Mouse (Mus musculus) kidney, embryonic 15.5 days (tissue): Measurements from ENCODE around the gene Hes1. TPM values are rescaled to one million over a fixed set of nuclear protein-coding genes. Genes with fewer than 3 reads are reported as not detected.

Experiments
- ATAC-seq: fragments of 200-750 bp; cut with Nextera tagmentation; replicated peaks from 2 replicates; pipeline ENCODE4 v1.8.0; 2017; ENCODE audit warnings: moderate TSS enrichment; ENCODE audit not compliant: low FRiP score
- H3K27ac ChIP-seq: fragments of 300-500 bp; sonication (generic); 2 replicates; pipeline ENCODE4 v1.5.1; 2015; ENCODE audit warnings: mild to moderate bottlenecking, inconsistent platforms
- H3K27me3 ChIP-seq: fragments of 300-500 bp; sonication (generic); 2 replicates; pipeline ENCODE4 v1.6.1; 2015; ENCODE audit warnings: inconsistent platforms
- H3K36me3 ChIP-seq: fragments of 300-500 bp; sonication (generic); 2 replicates; pipeline ENCODE4 v1.6.1; 2015; ENCODE audit warnings: inconsistent platforms
- H3K4me1 ChIP-seq: fragments of 300-500 bp; sonication (generic); 2 replicates; pipeline ENCODE4 v1.6.1; 2015; ENCODE audit warnings: inconsistent platforms
- H3K4me2 ChIP-seq: fragments of 300-500 bp; sonication (generic); 2 replicates; pipeline ENCODE4 v1.6.1; 2015; ENCODE audit warnings: moderate library complexity, mild to moderate bottlenecking, inconsistent platforms
- H3K4me3 ChIP-seq: fragments of 300-500 bp; sonication (generic); replicated peaks from 2 replicates; pipeline ENCODE4 v1.5.1; 2015; ENCODE audit warnings: mild to moderate bottlenecking, inconsistent platforms
- H3K9ac ChIP-seq: fragments of 300-500 bp; sonication (generic); 2 replicates; pipeline ENCODE4 v1.6.1; 2015; ENCODE audit warnings: mild to moderate bottlenecking, inconsistent platforms
- H3K9me3 ChIP-seq: fragments of 300-500 bp; sonication (generic); replicated peaks from 2 replicates; pipeline ENCODE4 v1.6.1; 2016; ENCODE audit warnings: inconsistent platforms
- WGBS: fragments of 180-500 bp; shearing (Covaris S2); methylation state at CpG from one replicate; pipeline ENCODE4 v1.1.7; 2015; ENCODE audit warnings: mixed read lengths; 5-methylcytosine and 5-hydroxymethylcytosine counted together
- polyA plus RNA-seq: library from polyadenylated mRNA; unstranded; fragments of >200 nt; fragmentation: Nextera tagmentation; extraction: Ambion mirVana; gene quantifications from 2 replicates; pipeline ENCODE4 v1.2.1, GENCODE M21; 2015

Gene Hes1
- polyA plus RNA-seq, 1 experiment from 2014 or later = 57.4 TPM

- WGBS = 58% methylated on average over 16 of the region's 16 CpGs
- Histone ChIP-seq H3K4me3 (no peak overlapping the region), H3K4me2 (no peak overlapping the region), H3K9ac (no peak overlapping the region), H3K9me3 (no peaks in the 10 kb centered on the region), H3K27me3 (0 out of 2 replicates have a peak, but pooled peaks cover 2% of the 10 kb centered on the region), H3K27ac (peak overlapping the region; percentile 33), H3K4me1 (peaks cover 37% of the 10 kb centered on the region), H3K36me3 (no peaks in the 10 kb centered on the region)
- peak; percentile 34; the same call in 1 of the 2 replicates for ATAC-seq
Measured at GRCm38 (mm10) chr16:30052839-30053511, 11.2 kb upstream of the Hes1 start.

- Histone ChIP-seq H3K4me3 (no peak overlapping the region), H3K27ac (no peak overlapping the region), H3K27me3 (no peaks in the 10 kb centered on the region), H3K4me1 (peaks cover 53% of the 10 kb centered on the region), H3K36me3 (no peaks in the 10 kb centered on the region), H3K9ac (no peak overlapping the region), H3K9me3 (no peaks in the 10 kb centered on the region), H3K4me2 (no peak overlapping the region)
- 68% methylated on average over 4 of the region's 4 CpGs for WGBS
- ATAC-seq = no peak
Measured at GRCm38 (mm10) chr16:30054541-30054940, 9.6 kb upstream of the Hes1 start.

GRCm38 (mm10) chr16:30055361-30055889 lies 8.8 kb upstream of the Hes1 start:
- H3K27ac ChIP-seq = peak overlapping the region; percentile 14; the same call in 1 of the 2 replicates
- no peak for ATAC-seq

GRCm38 (mm10) chr16:30055927-30056326 lies 8.3 kb upstream of the Hes1 start:
- WGBS = 62% methylated on average over 7 of the region's 7 CpGs
- no peak overlapping the region for H3K4me2 ChIP-seq
- H3K9ac ChIP-seq = no peak overlapping the region
- H3K27me3 ChIP-seq = no peaks in the 10 kb centered on the region
- H3K36me3 ChIP-seq = no peaks in the 10 kb centered on the region
- no peak for ATAC-seq
- H3K4me3 ChIP-seq = no peak overlapping the region
- H3K27ac ChIP-seq = peak overlapping the region; percentile 14; the same call in 1 of the 2 replicates
- H3K9me3 ChIP-seq = no peaks in the 10 kb centered on the region
- H3K4me1 ChIP-seq = peaks cover 64% of the 10 kb centered on the region

More at GRCm38 (mm10) chr16:30055361-30055889, 8.8 kb upstream of the Hes1 start:
- Histone ChIP-seq H3K9me3 (no peaks in the 10 kb centered on the region), H3K4me1 (peaks cover 62% of the 10 kb centered on the region), H3K4me3 (no peak overlapping the region), H3K36me3 (no peaks in the 10 kb centered on the region), H3K9ac (no peak overlapping the region), H3K27me3 (no peaks in the 10 kb centered on the region), H3K4me2 (no peak overlapping the region)
- 27% methylated on average over 10 of the region's 10 CpGs for WGBS

GRCm38 (mm10) chr16:30056906-30057305 lies 7.3 kb upstream of the Hes1 start:
- Histone ChIP-seq H3K27me3 (no peaks in the 10 kb centered on the region), H3K9me3 (no peaks in the 10 kb centered on the region), H3K9ac (no peak overlapping the region), H3K27ac (no peak overlapping the region), H3K36me3 (no peaks in the 10 kb centered on the region), H3K4me2 (no peak overlapping the region), H3K4me1 (peaks cover 72% of the 10 kb centered on the region), H3K4me3 (no peak overlapping the region)
- no peak for ATAC-seq
- 86% methylated on average over 2 of the region's 2 CpGs for WGBS

GRCm38 (mm10) chr16:30058974-30059717 lies 5.0 kb upstream of the Hes1 start:
- ATAC-seq = no peak; the same call in 1 of the 2 replicates
- H3K4me1 ChIP-seq = peaks cover 69% of the 10 kb centered on the region
- WGBS = 20% methylated on average over 9 of the region's 9 CpGs

GRCm38 (mm10) chr16:30060412-30060811 lies 3.8 kb upstream of the Hes1 start:
- no peak overlapping the region for H3K4me3 ChIP-seq

More at GRCm38 (mm10) chr16:30058974-30059717, 5.0 kb upstream of the Hes1 start:
- Histone ChIP-seq H3K27ac (peak overlapping the region; percentile 75), H3K4me3 (no peak overlapping the region), H3K4me2 (0 out of 2 replicates have a peak overlapping the region, but pooled peaks have one; percentile 24), H3K27me3 (no peaks in the 10 kb centered on the region), H3K36me3 (no peaks in the 10 kb centered on the region), H3K9ac (no peak overlapping the region), H3K9me3 (no peaks in the 10 kb centered on the region)

GRCm38 (mm10) chr16:30062242-30063030 lies 1.7 kb upstream of the Hes1 start:
- Histone ChIP-seq H3K9me3 (no peaks in the 10 kb centered on the region), H3K27me3 (no peaks in the 10 kb centered on the region), H3K4me1 (peaks cover 63% of the 10 kb centered on the region), H3K9ac (peak overlapping the region; percentile 71), H3K36me3 (no peaks in the 10 kb centered on the region), H3K27ac (peak overlapping the region; percentile 98), H3K4me3 (peak overlapping the region; percentile 57), H3K4me2 (peak overlapping the region; percentile 91)
- WGBS = 23% methylated on average over 12 of the region's 12 CpGs
- no peak for ATAC-seq

More at GRCm38 (mm10) chr16:30060412-30060811, 3.8 kb upstream of the Hes1 start:
- H3K36me3 ChIP-seq = no peaks in the 10 kb centered on the region
- peak overlapping the region; percentile 50 for H3K4me2 ChIP-seq
- H3K9ac ChIP-seq = no peak overlapping the region
- H3K27ac ChIP-seq = peak overlapping the region; percentile 75
- no peaks in the 10 kb centered on the region for H3K9me3 ChIP-seq
- 15% methylated on average over 8 of the region's 8 CpGs for WGBS
- no peaks in the 10 kb centered on the region for H3K27me3 ChIP-seq
- ATAC-seq = no peak
- peaks cover 68% of the 10 kb centered on the region for H3K4me1 ChIP-seq

GRCm38 (mm10) chr16:30063121-30063881 lies 883 bp upstream of the Hes1 start:
- Histone ChIP-seq H3K4me1 (peaks cover 64% of the 10 kb centered on the region), H3K27ac (peak overlapping the region; percentile 98), H3K4me3 (peak overlapping the region; percentile 57), H3K27me3 (no peaks in the 10 kb centered on the region), H3K9me3 (no peaks in the 10 kb centered on the region), H3K36me3 (no peaks in the 10 kb centered on the region), H3K9ac (peak overlapping the region; percentile 71), H3K4me2 (peak overlapping the region; percentile 91)
- peak; percentile 27 for ATAC-seq
- under 1% methylated on average over 63 of the region's 82 CpGs for WGBS

- peak overlapping the region; percentile 98 for H3K27ac ChIP-seq
- no peak for ATAC-seq
- H3K4me1 ChIP-seq = peaks cover 62% of the 10 kb centered on the region
- WGBS = 1% methylated on average over 8 of the region's 8 CpGs
- H3K4me2 ChIP-seq = peak overlapping the region; percentile 91
- peak overlapping the region; percentile 57 for H3K4me3 ChIP-seq
- peak overlapping the region; percentile 71 for H3K9ac ChIP-seq
- no peaks in the 10 kb centered on the region for H3K36me3 ChIP-seq
- H3K27me3 ChIP-seq = no peaks in the 10 kb centered on the region
- H3K9me3 ChIP-seq = no peaks in the 10 kb centered on the region
Measured at GRCm38 (mm10) chr16:30064613-30065012, 429 bp downstream of the Hes1 start.

- peak; percentile 54 for ATAC-seq
- no peaks in the 10 kb centered on the region for H3K9me3 ChIP-seq
- H3K9ac ChIP-seq = peak overlapping the region; percentile 59
- H3K4me3 ChIP-seq = peak overlapping the region; percentile 57
- H3K27ac ChIP-seq = peak overlapping the region; percentile 98
- no peaks in the 10 kb centered on the region for H3K27me3 ChIP-seq
- peaks cover 62% of the 10 kb centered on the region for H3K4me1 ChIP-seq
- H3K36me3 ChIP-seq = no peaks in the 10 kb centered on the region
- H3K4me2 ChIP-seq = peak overlapping the region; percentile 91
- WGBS = 0% methylated on average over 21 of the region's 21 CpGs
Measured at GRCm38 (mm10) chr16:30065077-30065476, 893 bp downstream of the Hes1 start.
